Mouse (Mus musculus): ENCODE data around the gene Actbl2. TPM values are rescaled to one million over a fixed set of nuclear protein-coding genes. Genes with fewer than 3 reads are reported as not detected.

The Actbl2 gene
- polyA plus RNA-seq (2015; fragmentation: Nextera tagmentation; extraction: Ambion mirVana) = not detected in 2 replicates

- Histone ChIP-seq H3K27ac (no peak within 1 kb of the TSS), H3K36me3 (no peaks in the 10 kb centered on the region), H3K9ac (no peak within 1 kb of the TSS), H3K4me2 (replicated peaks) (no peak within 1 kb of the TSS), H3K27me3 (no peaks in the 10 kb centered on the region), H3K4me3 (no peak within 1 kb of the TSS), H3K4me1 (0 out of 2 replicates have a peak, but pooled peaks cover 3% of the 10 kb centered on the region), H3K9me3 (no peaks in the 10 kb centered on the region)
- 90% methylated on average over 5 of the region's 5 CpGs for WGBS
- ATAC-seq (ENCODE audit: low FRiP score, low read depth) = no peak
These were observed at the start of gene Actbl2 for GRCm38 (mm10) chr13:111254713-111255112. Actbl2 (plus strand) TSS chr13:111255013.

GRCm38 (mm10) chr13:111210649-111211378, 44.0 kb upstream of the Actbl2 start:
- Histone ChIP-seq H3K4me2 (replicated peaks) (peak overlapping the region; percentile 38), H3K27me3 (no peaks in the 10 kb centered on the region), H3K27ac (peak overlapping the region; percentile 85), H3K9ac (no peak overlapping the region), H3K4me1 (peaks cover 21% of the 10 kb centered on the region), H3K36me3 (no peaks in the 10 kb centered on the region), H3K9me3 (no peaks in the 10 kb centered on the region), H3K4me3 (no peak overlapping the region)
- ATAC-seq (ENCODE audit: low FRiP score, low read depth) = peak; percentile 90
- WGBS = 15% methylated on average over 8 of the region's 8 CpGs

GRCm38 (mm10) chr13:111228768-111229167, 26.0 kb upstream of the Actbl2 start:
- Histone ChIP-seq H3K4me2 (replicated peaks) (no peak overlapping the region), H3K27me3 (no peaks in the 10 kb centered on the region), H3K9me3 (no peaks in the 10 kb centered on the region), H3K9ac (no peak overlapping the region), H3K27ac (peak overlapping the region; percentile 28; the same call in 1 of the 2 replicates), H3K4me1 (peaks cover 15% of the 10 kb centered on the region), H3K4me3 (no peak overlapping the region), H3K36me3 (no peaks in the 10 kb centered on the region)
- WGBS = 7% methylated on average over 5 of the region's 5 CpGs
- ATAC-seq (ENCODE audit: low FRiP score, low read depth) = 0 out of 2 replicates have a peak, but pooled peaks have one; percentile 16

DNA sequence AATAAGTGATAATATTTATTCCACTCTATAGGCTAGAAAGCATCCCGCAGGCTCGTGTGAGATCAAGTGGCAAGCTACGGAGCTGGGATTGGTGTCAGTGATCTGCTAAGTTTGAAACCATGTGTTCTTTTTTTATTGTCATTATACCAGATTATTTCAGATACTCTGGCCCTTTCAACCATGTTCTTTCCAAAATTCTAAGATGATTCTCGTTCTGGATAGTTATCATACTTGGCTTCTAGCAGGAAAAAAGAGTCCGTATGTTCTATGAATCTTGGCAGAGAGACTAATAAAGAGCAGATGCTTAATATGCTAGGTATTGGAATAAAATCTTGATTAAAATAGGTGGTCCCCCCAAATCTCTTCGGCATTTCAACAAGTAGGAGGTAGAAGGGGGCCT, 25.3 kb upstream of the Actbl2 start:
- Histone ChIP-seq H3K36me3 (no peaks in the 10 kb centered on the region), H3K9me3 (no peaks in the 10 kb centered on the region), H3K9ac (no peak overlapping the region), H3K4me3 (no peak overlapping the region), H3K27ac (no peak overlapping the region), H3K4me2 (replicated peaks) (no peak overlapping the region), H3K27me3 (no peaks in the 10 kb centered on the region), H3K4me1 (peaks cover 15% of the 10 kb centered on the region)
- 65% methylated on average over 6 of the region's 6 CpGs for WGBS
- ATAC-seq (ENCODE audit: low FRiP score, low read depth) = no peak

- 79% methylated on average over 7 of the region's 7 CpGs for WGBS
- Histone ChIP-seq H3K9me3 (peaks cover 3% of the 10 kb centered on the region; the same call in 1 of the 2 replicates), H3K4me3 (no peak overlapping the region), H3K36me3 (no peaks in the 10 kb centered on the region), H3K9ac (no peak overlapping the region), H3K4me2 (replicated peaks) (no peak overlapping the region), H3K27ac (no peak overlapping the region), H3K4me1 (peaks cover 31% of the 10 kb centered on the region), H3K27me3 (no peaks in the 10 kb centered on the region)
- ATAC-seq (ENCODE audit: low FRiP score, low read depth) = no peak
These were observed 22.4 kb upstream of the Actbl2 start for GRCm38 (mm10) chr13:111232416-111232815.

DNA sequence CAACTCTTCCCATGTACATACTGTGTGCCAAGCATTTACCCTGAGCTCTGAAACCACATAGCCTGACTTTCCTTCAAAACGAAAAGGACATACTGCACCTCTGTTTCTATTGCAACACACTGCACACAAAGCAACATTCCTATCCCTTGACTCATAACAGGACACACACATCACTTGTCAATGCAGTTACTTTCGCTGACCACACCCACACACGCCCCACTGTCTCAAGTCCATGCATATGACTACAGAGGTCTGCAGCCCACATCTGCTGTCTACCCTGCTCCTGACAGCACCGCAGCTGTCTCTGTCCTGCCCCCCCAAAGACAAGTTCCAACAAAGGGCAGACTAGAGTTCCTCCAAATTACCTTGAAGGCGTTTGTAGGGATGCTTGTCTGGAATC, 21.5 kb upstream of the Actbl2 start:
- Histone ChIP-seq H3K27me3 (no peaks in the 10 kb centered on the region), H3K27ac (no peak overlapping the region)

DNA sequence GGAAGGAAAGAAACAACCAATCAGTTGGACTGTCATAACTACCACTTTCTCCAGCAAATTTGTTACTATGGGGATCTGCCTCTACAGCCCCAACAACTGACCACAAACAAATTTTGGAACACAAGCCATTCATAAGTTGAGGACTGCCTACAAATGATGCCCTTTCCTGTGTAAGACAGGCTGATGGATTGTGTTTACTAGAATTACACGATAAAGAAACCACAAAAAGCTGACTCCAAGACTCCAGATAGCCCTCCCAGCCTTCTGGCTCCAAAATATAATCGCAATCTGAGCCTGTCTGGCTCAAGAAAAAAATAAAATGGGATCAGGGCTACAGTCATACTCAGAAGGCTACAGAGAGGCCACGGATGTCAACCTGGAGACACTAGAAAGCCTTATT, 20.2 kb upstream of the Actbl2 start:
- Histone ChIP-seq H3K27ac (no peak overlapping the region), H3K36me3 (no peaks in the 10 kb centered on the region)
- 66% methylated on average over 3 of the region's 3 CpGs for WGBS

More for the DNA sequence above, 21.5 kb upstream of the Actbl2 start:
- WGBS = 71% methylated on average over 5 of the region's 5 CpGs
- Histone ChIP-seq H3K9me3 (peaks cover 3% of the 10 kb centered on the region; the same call in 1 of the 2 replicates), H3K4me3 (no peak overlapping the region), H3K4me2 (replicated peaks) (no peak overlapping the region), H3K36me3 (no peaks in the 10 kb centered on the region), H3K4me1 (peaks cover 26% of the 10 kb centered on the region), H3K9ac (no peak overlapping the region)
- ATAC-seq (ENCODE audit: low FRiP score, low read depth) = peak; percentile 13; the same call in 1 of the 2 replicates

GRCm38 (mm10) chr13:111235719-111236166, 19.1 kb upstream of the Actbl2 start:
- H3K9me3 ChIP-seq = peaks cover 8% of the 10 kb centered on the region
- H3K4me3 ChIP-seq = no peak overlapping the region
- no peak for ATAC-seq (ENCODE audit: low FRiP score, low read depth)
- peak overlapping the region; percentile 33; the same call in 1 of the 2 replicates for H3K27ac ChIP-seq
- H3K27me3 ChIP-seq = no peaks in the 10 kb centered on the region
- no peaks in the 10 kb centered on the region for H3K36me3 ChIP-seq
- peaks cover 22% of the 10 kb centered on the region for H3K4me1 ChIP-seq
- WGBS = 65% methylated on average over 6 of the region's 6 CpGs
- no peak overlapping the region for H3K9ac ChIP-seq
- no peak overlapping the region for H3K4me2 ChIP-seq (replicated peaks)

More for the DNA sequence above, 20.2 kb upstream of the Actbl2 start:
- Histone ChIP-seq H3K4me1 (peaks cover 22% of the 10 kb centered on the region), H3K4me3 (no peak overlapping the region), H3K4me2 (replicated peaks) (no peak overlapping the region), H3K9ac (no peak overlapping the region), H3K27me3 (no peaks in the 10 kb centered on the region), H3K9me3 (peaks cover 3% of the 10 kb centered on the region; the same call in 1 of the 2 replicates)
- ATAC-seq (ENCODE audit: low FRiP score, low read depth) = no peak

- Histone ChIP-seq H3K27me3 (no peaks in the 10 kb centered on the region), H3K9ac (no peak overlapping the region), H3K27ac (peak overlapping the region; percentile 55; the same call in 1 of the 2 replicates), H3K4me2 (replicated peaks) (no peak overlapping the region), H3K9me3 (peaks cover 8% of the 10 kb centered on the region), H3K4me3 (no peak overlapping the region), H3K4me1 (peaks cover 22% of the 10 kb centered on the region), H3K36me3 (no peaks in the 10 kb centered on the region)
- WGBS = 22% methylated on average over 9 of the region's 9 CpGs
- ATAC-seq (ENCODE audit: low FRiP score, low read depth) = peak; percentile 75
These were observed 18.4 kb upstream of the Actbl2 start for GRCm38 (mm10) chr13:111236461-111236864.

- WGBS = 71% methylated on average over 1 of the region's 1 CpGs
- ATAC-seq (ENCODE audit: low FRiP score, low read depth) = no peak
- Histone ChIP-seq H3K36me3 (no peaks in the 10 kb centered on the region), H3K27me3 (no peaks in the 10 kb centered on the region), H3K4me2 (replicated peaks) (no peak overlapping the region), H3K4me3 (no peak overlapping the region), H3K27ac (no peak overlapping the region), H3K4me1 (peaks cover 22% of the 10 kb centered on the region), H3K9ac (no peak overlapping the region), H3K9me3 (peaks cover 8% of the 10 kb centered on the region)
These were observed 17.5 kb upstream of the Actbl2 start for GRCm38 (mm10) chr13:111237296-111237695.

DNA sequence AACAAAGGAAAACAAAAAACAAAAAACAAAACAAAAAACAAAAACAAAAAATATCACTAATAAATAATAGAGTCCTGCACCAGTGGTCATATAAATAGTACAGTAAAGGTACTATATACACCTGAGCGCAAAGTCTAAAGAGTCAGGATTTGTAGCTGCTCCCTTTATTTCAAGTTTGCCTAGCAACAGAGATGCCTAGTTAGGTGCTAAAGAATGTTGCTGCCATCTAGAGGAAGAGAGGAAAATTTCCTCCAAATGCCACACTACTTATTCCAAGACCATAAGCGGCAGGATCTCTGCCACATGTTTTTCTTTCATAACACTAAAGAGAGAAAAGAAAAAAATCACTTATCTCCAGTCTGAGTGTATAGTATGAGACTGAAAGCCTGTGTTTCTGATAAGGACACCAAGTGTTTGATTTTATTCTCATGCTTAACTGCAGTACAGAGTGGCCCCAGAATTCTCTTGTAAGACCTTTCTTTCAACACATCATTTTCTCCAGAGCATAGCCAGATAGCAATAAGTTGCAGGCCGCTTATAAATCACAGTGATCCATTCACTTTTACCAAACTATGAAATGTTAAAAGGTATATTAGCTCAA, 16.8 kb upstream of the Actbl2 start:
- H3K4me3 ChIP-seq = no peak overlapping the region
- peak; percentile 45; the same call in 1 of the 2 replicates for ATAC-seq (ENCODE audit: low FRiP score, low read depth)
- WGBS = 34% methylated on average over 3 of the region's 3 CpGs

DNA sequence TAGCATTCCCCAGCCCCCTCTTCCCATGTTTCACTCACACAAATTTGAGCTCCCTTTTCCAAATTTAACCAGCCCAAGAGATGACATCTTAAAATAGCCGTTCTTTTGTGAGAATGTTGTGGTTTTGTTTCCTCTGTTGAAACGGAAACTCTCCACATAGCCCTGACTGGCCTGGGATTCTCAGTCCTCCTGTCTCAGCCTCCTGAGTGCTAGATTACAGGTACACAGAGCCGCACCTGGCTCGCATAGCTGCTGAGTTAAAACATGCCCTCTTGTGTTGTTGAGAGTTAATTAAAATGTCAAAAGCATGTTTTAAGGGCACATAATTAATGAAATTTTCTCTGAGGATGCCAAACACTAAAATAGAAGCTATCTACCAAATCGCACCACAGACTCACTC, 3.7 kb upstream of the Actbl2 start:
- Histone ChIP-seq H3K4me2 (replicated peaks) (no peak overlapping the region), H3K36me3 (no peaks in the 10 kb centered on the region), H3K4me3 (no peak overlapping the region), H3K27me3 (no peaks in the 10 kb centered on the region), H3K4me1 (no peaks in the 10 kb centered on the region), H3K9ac (no peak overlapping the region), H3K9me3 (no peaks in the 10 kb centered on the region), H3K27ac (no peak overlapping the region)
- 84% methylated on average over 5 of the region's 5 CpGs for WGBS
- ATAC-seq (ENCODE audit: low FRiP score, low read depth) = no peak

More for the DNA sequence above, 16.8 kb upstream of the Actbl2 start:
- Histone ChIP-seq H3K9ac (no peak overlapping the region), H3K27ac (no peak overlapping the region), H3K4me1 (peaks cover 22% of the 10 kb centered on the region), H3K9me3 (peaks cover 8% of the 10 kb centered on the region), H3K4me2 (replicated peaks) (no peak overlapping the region), H3K27me3 (no peaks in the 10 kb centered on the region), H3K36me3 (no peaks in the 10 kb centered on the region)
